Mouse (Mus musculus): Measurements from ENCODE around the gene Gfy.

Gfy gene

GRCm38 (mm10) chr7:45144368-45145174 lies 34.8 kb downstream of the Gfy start:
- DNase-seq = no peak

DNA sequence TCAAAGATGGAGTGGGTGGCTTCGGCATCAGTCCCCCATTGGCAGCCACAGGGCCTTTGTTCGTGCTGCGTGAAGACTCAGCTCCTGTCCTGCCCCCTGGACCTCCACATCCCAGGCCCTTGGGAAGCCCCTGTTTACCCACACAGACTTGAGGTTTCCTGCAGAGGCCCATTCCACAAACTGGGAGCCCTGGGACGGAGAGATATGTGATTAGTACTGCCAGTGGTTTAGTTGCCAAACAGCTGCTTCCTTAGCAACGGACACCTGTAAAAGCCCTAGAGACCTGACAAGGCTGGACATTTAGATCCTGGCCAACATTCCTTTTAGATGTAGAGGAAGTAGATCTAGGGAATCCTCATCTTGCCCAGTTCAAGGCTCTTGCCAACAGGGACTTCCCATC lies 37.5 kb downstream of the Gfy start:
- DNase-seq = no peak

DNA sequence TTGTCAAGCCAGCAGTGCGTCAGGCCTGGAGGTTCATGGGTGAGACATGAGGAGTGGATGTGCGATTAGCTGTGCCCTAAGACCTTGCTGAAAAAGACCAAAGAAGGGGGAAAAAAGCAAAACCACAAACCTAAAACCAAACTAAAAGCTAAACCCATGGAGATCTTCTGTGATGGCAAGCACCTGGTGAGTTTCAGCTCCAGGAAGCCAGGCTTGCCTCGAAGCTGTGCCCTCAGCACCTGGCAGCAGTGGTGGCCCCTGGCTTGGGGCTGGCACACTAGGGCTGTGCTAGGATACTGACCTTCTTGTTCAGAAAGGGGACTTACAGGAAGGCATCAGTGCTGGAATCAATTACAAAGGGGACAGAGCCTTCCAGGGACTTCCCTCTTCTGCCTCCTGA lies 38.0 kb downstream of the Gfy start:
- DNase-seq = no peak

- no peak for DNase-seq
Measured at GRCm38 (mm10) chr7:45139904-45140723, 39.3 kb downstream of the Gfy start.

GRCm38 (mm10) chr7:45138403-45138802 lies 41.0 kb downstream of the Gfy start:
- no peak for DNase-seq

GRCm38 (mm10) chr7:45137171-45138006 lies 42.0 kb downstream of the Gfy start:
- no peak for DNase-seq

GRCm38 (mm10) chr7:45135993-45136567 lies 43.3 kb downstream of the Gfy start, which contains the start of the genes Gm45713 and Flt3l:
Gm45713 (minus strand) TSS chr7:45136231.
Flt3l (minus strand) TSS chr7:45136432.
- DNase-seq = peak; percentile 95

- no peak for DNase-seq
Measured at GRCm38 (mm10) chr7:45135370-45135769, 44.0 kb downstream of the Gfy start.

GRCm38 (mm10) chr7:45134544-45135026 lies 44.8 kb downstream of the Gfy start:
- DNase-seq = peak; percentile 14

GRCm38 (mm10) chr7:45133446-45134159 lies 45.8 kb downstream of the Gfy start:
- no peak for DNase-seq

- no peak for DNase-seq
Measured at GRCm38 (mm10) chr7:45131850-45132249, 47.5 kb downstream of the Gfy start.

- no peak for DNase-seq
Measured at GRCm38 (mm10) chr7:45129776-45130512, 49.4 kb downstream of the Gfy start.

- no peak for DNase-seq
Measured at GRCm38 (mm10) chr7:45129318-45129717, 50.1 kb downstream of the Gfy start.

- DNase-seq = peak; percentile 100
Measured at GRCm38 (mm10) chr7:45128624-45129246, 50.6 kb downstream of the Gfy start, which contains the start of gene Rpl13a. Rpl13a (minus strand) TSS chr7:45128761.

GRCm38 (mm10) chr7:45127700-45128224 lies 51.6 kb downstream of the Gfy start:
- DNase-seq = no peak

- no peak for DNase-seq
Measured at GRCm38 (mm10) chr7:45126844-45127699, 52.3 kb downstream of the Gfy start.

Measured in kidney, adult 9 months (tissue).